Comparison of ENCODE assay signal across 15 mouse cellular contexts in genomic region chr15:101459283-101459682, GRCm38 (mm10). TPM values are rescaled to one million over a fixed set of nuclear protein-coding genes. Genes with fewer than 3 reads are reported as not detected.
DNase-seq lines count a peak whose midpoint lies in the region; ATAC-seq and TF ChIP-seq lines count a peak whose summit lies in the region.
"Had no signal": no experiment of that assay in that cellular context is flagged by ENCODE, and none has a peak within 500 bp of the region (broad histone marks: within the 10 kb centered on the region; RNA-seq: fewer than 3 reads in every experiment).

No protein-coding gene starts in this region.

- ATAC-seq in hindbrain, embryonic 13.5 days (ENCODE audit: low FRiP score): no peak
- no peak for ATAC-seq in midbrain, embryonic 11.5 days (ENCODE audit: low FRiP score)

- TF ChIP-seq POLR2A in ES-Bruce4 (IDR thresholded peaks at IDR 0.05; ENCODE audit: insufficient read depth, low read length): no peak

- H3K4me2 ChIP-seq in hindbrain, embryonic 13.5 days: no peak overlapping the region
- no peak overlapping the region for H3K4me2 ChIP-seq in midbrain, embryonic 11.5 days
- H3K4me2 ChIP-seq: heart, embryonic 11.5 days; kidney, embryonic 15.5 days had no signal

- H3K4me1 ChIP-seq in hindbrain, embryonic 10.5 days (replicated peaks): peaks cover 11% of the 10 kb centered on the region
- H3K4me1 ChIP-seq in hindbrain, embryonic 13.5 days (replicated peaks): peaks cover 13% of the 10 kb centered on the region
- H3K4me1 ChIP-seq in midbrain, embryonic 11.5 days (ENCODE audit: control insufficient read depth, insufficient read depth, low read length): no peaks in the 10 kb centered on the region
- H3K4me1 ChIP-seq in midbrain, embryonic 10.5 days: peaks cover 11% of the 10 kb centered on the region
- H3K4me1 ChIP-seq in ES-Bruce4 (ENCODE audit: control insufficient read depth, insufficient read depth, low read length): no peaks in the 10 kb centered on the region

- 0 out of 2 replicates have a peak, but pooled peaks cover 2% of the 10 kb centered on the region for H3K27me3 ChIP-seq in hindbrain, embryonic 10.5 days (ENCODE audit: insufficient read depth, poor library complexity, severe bottlenecking)
- 0 out of 2 replicates have a peak, but pooled peaks cover 4% of the 10 kb centered on the region for H3K27me3 ChIP-seq in hindbrain, embryonic 13.5 days
- H3K27me3 ChIP-seq in midbrain, embryonic 11.5 days (ENCODE audit: control insufficient read depth, insufficient read depth, low read length): no peaks in the 10 kb centered on the region
- no peaks in the 10 kb centered on the region for H3K27me3 ChIP-seq in midbrain, embryonic 10.5 days (ENCODE audit: low read depth, poor library complexity, severe bottlenecking)
- no peaks in the 10 kb centered on the region for H3K27me3 ChIP-seq in ES-Bruce4 (ENCODE audit: control insufficient read depth, insufficient read depth, low read length, poor library complexity, severe bottlenecking)
- H3K27me3 ChIP-seq: kidney, embryonic 15.5 days had no signal

- peak; percentile 57 for TF ChIP-seq CTCF in ES-Bruce4 (IDR thresholded peaks at IDR 0.05; ENCODE audit: low read depth, low read length)

- TF ChIP-seq EP300 in ES-Bruce4 (IDR thresholded peaks at IDR 0.05; ENCODE audit: insufficient read depth, low read depth, low read length): no peak

- DNase-seq in hindbrain, embryonic 10.5 days (ENCODE audit: low spot score): peak; percentile 10
- peak; percentile 80 for DNase-seq in midbrain, embryonic 11.5 days (ENCODE audit: low spot score, missing footprints)
- DNase-seq in midbrain, embryonic 10.5 days (ENCODE audit: low spot score): no peak
- DNase-seq in mesoderm, embryonic 11.5 days (ENCODE audit: low read depth, low spot score): peak; percentile 30
- no peak for DNase-seq in spleen, postnatal 36 days (ENCODE audit: low spot score in 2 of 2)
- DNase-seq: right cerebral cortex, postnatal 25 days had no signal

- H3K27ac ChIP-seq in hindbrain, embryonic 10.5 days: no peak overlapping the region
- no peak overlapping the region for H3K27ac ChIP-seq in hindbrain, embryonic 13.5 days
- no peak overlapping the region for H3K27ac ChIP-seq in midbrain, embryonic 11.5 days (ENCODE audit: low read depth, low read length)
- no peak overlapping the region for H3K27ac ChIP-seq in midbrain, embryonic 10.5 days (replicated peaks)
- H3K27ac ChIP-seq in ES-Bruce4 (ENCODE audit: insufficient read depth, low read length): no peak overlapping the region
- H3K27ac ChIP-seq: kidney, embryonic 15.5 days had no signal

- peaks cover 4% of the 10 kb centered on the region; the same call in 1 of the 2 replicates for H3K9me3 ChIP-seq in hindbrain, embryonic 10.5 days
- no peaks in the 10 kb centered on the region for H3K9me3 ChIP-seq in hindbrain, embryonic 13.5 days
- peaks cover 4% of the 10 kb centered on the region; the same call in 1 of the 2 replicates for H3K9me3 ChIP-seq in midbrain, embryonic 11.5 days (ENCODE audit: control insufficient read depth, low read length)
- H3K9me3 ChIP-seq in midbrain, embryonic 10.5 days (replicated peaks): peaks cover 7% of the 10 kb centered on the region; the same call in 1 of the 2 replicates
- H3K9me3 ChIP-seq in ES-Bruce4 (replicated peaks; ENCODE audit: control insufficient read depth, insufficient read depth, low read length, poor library complexity, severe bottlenecking): no peaks in the 10 kb centered on the region
- H3K9me3 ChIP-seq: kidney, embryonic 15.5 days had no signal

- no peak overlapping the region for H3K4me3 ChIP-seq in hindbrain, embryonic 10.5 days
- H3K4me3 ChIP-seq in hindbrain, embryonic 13.5 days: no peak overlapping the region
- no peak overlapping the region for H3K4me3 ChIP-seq in midbrain, embryonic 11.5 days (ENCODE audit: low read depth, low read length)
- H3K4me3 ChIP-seq in midbrain, embryonic 10.5 days: no peak overlapping the region
- no peak overlapping the region for H3K4me3 ChIP-seq in ES-Bruce4 (ENCODE audit: low read depth, low read length)
- H3K4me3 ChIP-seq: erythroblast, embryonic 14.5 days; kidney, embryonic 15.5 days had no signal

- 79% methylated on average over 14 of the region's 14 CpGs for WGBS in hindbrain, embryonic 10.5 days
- 86% methylated on average over 14 of the region's 14 CpGs for WGBS in hindbrain, embryonic 13.5 days
- WGBS in midbrain, embryonic 11.5 days: 83% methylated on average over 14 of the region's 14 CpGs
- 78% methylated on average over 14 of the region's 14 CpGs for WGBS in midbrain, embryonic 10.5 days

- H3K36me3 ChIP-seq in hindbrain, embryonic 10.5 days: no peaks in the 10 kb centered on the region
- H3K36me3 ChIP-seq in hindbrain, embryonic 13.5 days: no peaks in the 10 kb centered on the region
- H3K36me3 ChIP-seq in midbrain, embryonic 11.5 days (ENCODE audit: control insufficient read depth, insufficient read depth, low read length): no peaks in the 10 kb centered on the region
- no peaks in the 10 kb centered on the region for H3K36me3 ChIP-seq in midbrain, embryonic 10.5 days
- H3K36me3 ChIP-seq in ES-Bruce4 (ENCODE audit: control insufficient read depth, insufficient read depth, low read length, poor library complexity, severe bottlenecking): no peaks in the 10 kb centered on the region
- H3K36me3 ChIP-seq: G1E; kidney, embryonic 15.5 days had no signal

- H3K9ac ChIP-seq in hindbrain, embryonic 13.5 days: no peak overlapping the region
- H3K9ac ChIP-seq in midbrain, embryonic 11.5 days (ENCODE audit: low read length): no peak overlapping the region
- H3K9ac ChIP-seq in ES-Bruce4 (ENCODE audit: low read depth, poor library complexity, severe bottlenecking): no peak overlapping the region
- H3K9ac ChIP-seq: kidney, embryonic 15.5 days had no signal

RNA-seq across cellular contexts. Expression of gene Krt81, which starts 4.3 kb away (rescaled TPM):
- polyA plus RNA-seq in hindbrain, embryonic 10.5 days (2016; fragmentation: Nextera tagmentation; extraction: Ambion mirVana): not detected in 2 replicates
- polyA plus RNA-seq in hindbrain, embryonic 13.5 days (2015; fragmentation: Nextera tagmentation; extraction: Ambion mirVana): not detected in 2 replicates
- polyA plus RNA-seq in midbrain, embryonic 11.5 days (2014; fragmentation: Nextera tagmentation; extraction: Ambion mirVana): not detected in 2 replicates
- polyA plus RNA-seq in midbrain, embryonic 10.5 days (2016; fragmentation: Nextera tagmentation; extraction: Ambion mirVana): not detected in 2 replicates
- not detected in 2 replicates for polyA plus RNA-seq in ES-Bruce4 (2011; ENCODE audit: insufficient read depth, insufficient read length, low read depth, missing spikeins)
- polyA plus RNA-seq: erythroblast, embryonic 14.5 days; G1E; heart, embryonic 11.5 days; hindbrain, embryonic 11.5 days; kidney, embryonic 15.5 days; limb, embryonic 14.5 days; midbrain, postnatal 0 days had no signal

RNA-seq across cellular contexts. Expression of gene Krt88, which starts 11.7 kb away (rescaled TPM):
- not detected in 2 replicates for polyA plus RNA-seq in hindbrain, embryonic 10.5 days (2016; fragmentation: Nextera tagmentation; extraction: Ambion mirVana)
- not detected in 2 replicates for polyA plus RNA-seq in hindbrain, embryonic 13.5 days (2015; fragmentation: Nextera tagmentation; extraction: Ambion mirVana)
- not detected in 2 replicates for polyA plus RNA-seq in midbrain, embryonic 11.5 days (2014; fragmentation: Nextera tagmentation; extraction: Ambion mirVana)
- not detected in 2 replicates for polyA plus RNA-seq in midbrain, embryonic 10.5 days (2016; fragmentation: Nextera tagmentation; extraction: Ambion mirVana)
- polyA plus RNA-seq in ES-Bruce4 (2011; ENCODE audit: insufficient read depth, insufficient read length, low read depth, missing spikeins): not detected in 2 replicates
- polyA plus RNA-seq: erythroblast, embryonic 14.5 days; G1E; heart, embryonic 11.5 days; hindbrain, embryonic 11.5 days; limb, embryonic 14.5 days; midbrain, postnatal 0 days had no signal

RNA-seq across cellular contexts. Expression of gene Krt86, which starts 14.0 kb away (rescaled TPM):
- polyA plus RNA-seq in hindbrain, embryonic 10.5 days (2016; fragmentation: Nextera tagmentation; extraction: Ambion mirVana): not detected in 2 replicates
- not detected in 2 replicates for polyA plus RNA-seq in hindbrain, embryonic 13.5 days (2015; fragmentation: Nextera tagmentation; extraction: Ambion mirVana)
- not detected in 2 replicates for polyA plus RNA-seq in midbrain, embryonic 11.5 days (2014; fragmentation: Nextera tagmentation; extraction: Ambion mirVana)
- polyA plus RNA-seq in midbrain, embryonic 10.5 days (2016; fragmentation: Nextera tagmentation; extraction: Ambion mirVana): not detected in 2 replicates
- polyA plus RNA-seq in ES-Bruce4 (2011; ENCODE audit: insufficient read depth, insufficient read length, low read depth, missing spikeins): not detected in 2 replicates
- polyA plus RNA-seq: erythroblast, embryonic 14.5 days; G1E; heart, embryonic 11.5 days; hindbrain, embryonic 11.5 days; kidney, embryonic 15.5 days had no signal

RNA-seq across cellular contexts. Expression of gene Krt87, which starts 20.7 kb away (rescaled TPM):
- polyA plus RNA-seq in hindbrain, embryonic 10.5 days (2016; fragmentation: Nextera tagmentation; extraction: Ambion mirVana): 0.10 TPM in 1 of 2 replicates, not detected in the other
- polyA plus RNA-seq in hindbrain, embryonic 13.5 days (2015; fragmentation: Nextera tagmentation; extraction: Ambion mirVana): 0.19 and 0.23 TPM in 2 replicates
- polyA plus RNA-seq in midbrain, embryonic 11.5 days (2014; fragmentation: Nextera tagmentation; extraction: Ambion mirVana): 0.07 and 0.16 TPM in 2 replicates
- polyA plus RNA-seq in midbrain, embryonic 10.5 days (2016; fragmentation: Nextera tagmentation; extraction: Ambion mirVana): 0.05 TPM in 1 of 2 replicates, not detected in the other
- not detected in 2 replicates for polyA plus RNA-seq in ES-Bruce4 (2011; ENCODE audit: insufficient read depth, insufficient read length, low read depth, missing spikeins)
- polyA plus RNA-seq: erythroblast, embryonic 14.5 days; G1E; heart, embryonic 11.5 days; kidney, embryonic 15.5 days had no signal

RNA-seq across cellular contexts. Expression of gene Krt83, which starts 32.0 kb away (rescaled TPM):
- not detected in 2 replicates for polyA plus RNA-seq in hindbrain, embryonic 10.5 days (2016; fragmentation: Nextera tagmentation; extraction: Ambion mirVana)
- polyA plus RNA-seq in hindbrain, embryonic 13.5 days (2015; fragmentation: Nextera tagmentation; extraction: Ambion mirVana): not detected in 2 replicates
- polyA plus RNA-seq in midbrain, embryonic 11.5 days (2014; fragmentation: Nextera tagmentation; extraction: Ambion mirVana): not detected in 2 replicates
- polyA plus RNA-seq in midbrain, embryonic 10.5 days (2016; fragmentation: Nextera tagmentation; extraction: Ambion mirVana): 0.07 TPM in 1 of 2 replicates, not detected in the other
- not detected in 2 replicates for polyA plus RNA-seq in ES-Bruce4 (2011; ENCODE audit: insufficient read depth, insufficient read length, low read depth, missing spikeins)
- polyA plus RNA-seq: erythroblast, embryonic 14.5 days; G1E; heart, embryonic 11.5 days; hindbrain, embryonic 11.5 days; kidney, embryonic 15.5 days; midbrain, postnatal 0 days had no signal

Comparison
In these comparisons a context has a peak if more than half of its experiments do, and no peak if none do; other contexts are left out.
1. DNase-seq: peak in hindbrain, embryonic 10.5 days (single experiment), midbrain, embryonic 11.5 days (single experiment) and mesoderm, embryonic 11.5 days (single experiment); none in midbrain, embryonic 10.5 days (single experiment) and spleen, postnatal 36 days (0 of 2).